Mouse (Mus musculus): ENCODE measurements around the gene B3galt4.
"Not testable (repeated sequence)": the region's sequence is repeated elsewhere in the genome, so short reads cannot be mapped to it uniquely, and the experiment has no call there.

Gene B3galt4

DNA sequence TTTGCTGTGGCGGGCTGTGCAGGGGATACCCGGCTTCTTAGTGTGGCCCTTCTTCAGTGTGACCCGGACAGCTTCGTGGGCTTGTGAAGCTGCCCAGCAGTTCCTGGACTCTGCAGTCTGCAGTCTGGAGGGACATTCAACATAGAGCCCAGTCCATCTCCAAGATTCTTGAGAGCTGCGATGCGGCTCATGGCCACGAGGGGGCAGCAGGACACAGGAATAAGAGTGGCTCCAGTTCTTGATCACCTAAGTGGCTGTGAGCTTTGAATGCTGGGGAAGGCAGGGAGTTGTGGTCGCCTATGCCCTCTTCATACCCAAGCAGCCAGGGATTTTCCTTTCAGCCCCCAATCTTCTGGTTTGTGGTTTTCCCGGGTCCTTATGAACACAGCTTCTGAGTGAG lies 17.2 kb upstream of the B3galt4 start:
- peak; percentile 73 for DNase-seq (ENCODE audit: low read depth)

DNA sequence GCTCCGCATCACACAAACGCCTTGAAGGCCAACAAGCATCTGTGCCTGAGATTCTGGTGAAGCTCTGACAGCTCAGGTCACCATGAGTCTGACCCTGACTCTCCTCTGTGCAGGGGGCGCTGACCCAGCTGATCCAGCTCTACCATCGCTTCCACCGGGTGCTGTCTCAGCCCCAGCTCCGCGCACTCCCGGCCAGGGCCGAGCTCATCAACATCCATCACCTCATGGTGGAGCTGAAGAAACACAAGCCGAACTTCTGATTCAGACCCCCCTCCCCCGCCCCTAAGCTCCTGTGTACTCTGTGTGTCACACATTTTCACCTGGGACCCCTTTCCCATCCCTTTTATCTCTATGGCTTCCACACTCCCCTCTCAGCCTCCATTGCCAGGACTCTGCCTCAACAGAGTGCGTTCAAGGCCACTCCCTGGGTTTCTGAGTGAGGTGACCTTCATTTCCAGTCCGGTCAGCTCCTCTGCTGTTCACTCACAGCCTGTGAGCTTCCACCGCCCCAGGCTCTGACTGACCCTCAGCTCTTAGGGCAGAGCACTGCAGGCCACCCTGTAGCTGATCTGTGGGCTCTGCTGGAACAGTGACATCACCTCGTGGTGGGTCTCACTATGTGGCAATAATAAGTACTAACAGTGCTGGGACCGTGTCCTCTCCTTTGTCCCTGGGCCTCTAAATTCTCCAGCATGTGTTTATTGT lies 14.7 kb upstream of the B3galt4 start:
- DNase-seq (ENCODE audit: low read depth): no peak

GRCm38 (mm10) chr17:33965082-33965845 lies 14.0 kb upstream of the B3galt4 start:
- DNase-seq (ENCODE audit: low read depth): no peak

GRCm38 (mm10) chr17:33962876-33963275 lies 11.6 kb upstream of the B3galt4 start:
- DNase-seq (ENCODE audit: low read depth): no peak

- DNase-seq (ENCODE audit: low read depth): no peak
Observed at GRCm38 (mm10) chr17:33959948-33960347, 8.7 kb upstream of the B3galt4 start.

GRCm38 (mm10) chr17:33959135-33959534 lies 7.8 kb upstream of the B3galt4 start:
- DNase-seq (ENCODE audit: low read depth): no peak

DNA sequence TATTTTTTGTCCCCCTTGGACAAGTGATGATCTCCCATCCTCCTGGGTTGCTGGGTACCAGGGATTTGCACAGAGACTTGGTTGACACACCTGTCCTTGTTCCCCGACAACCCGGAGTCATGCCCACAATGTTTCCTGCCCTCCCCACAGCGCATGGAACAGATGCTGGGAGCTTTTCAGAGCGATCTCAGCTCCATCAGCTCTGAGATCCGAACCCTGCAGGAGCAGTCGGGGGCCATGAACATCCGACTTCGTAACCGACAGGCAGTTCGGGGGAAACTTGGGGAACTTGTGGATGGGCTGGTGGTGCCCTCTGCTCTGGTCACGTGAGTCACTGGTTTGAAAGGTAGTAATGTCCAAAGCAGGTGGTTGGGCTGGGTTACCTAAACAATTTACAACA lies 7.2 kb upstream of the B3galt4 start:
- no peak for DNase-seq (ENCODE audit: low read depth)

DNA sequence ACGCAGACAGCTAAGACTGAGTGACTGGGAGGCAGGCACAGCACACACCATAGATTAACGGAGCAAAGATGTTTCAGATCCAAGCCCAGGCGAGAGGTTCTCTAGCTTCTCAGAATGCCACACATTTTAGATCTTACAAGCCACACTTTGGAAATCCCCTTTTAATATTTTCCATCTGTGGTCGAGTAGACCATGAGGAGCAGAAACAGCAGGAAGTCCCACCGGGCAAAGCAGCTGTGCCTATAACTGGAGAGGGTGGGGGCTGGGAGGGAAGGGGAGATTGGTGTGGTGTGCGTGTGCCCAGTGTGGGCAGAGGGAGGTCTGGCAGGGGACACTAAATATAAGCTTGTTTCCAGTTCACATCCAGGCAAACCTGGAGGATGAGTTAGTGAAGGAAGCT lies 6.2 kb upstream of the B3galt4 start:
- DNase-seq (ENCODE audit: low read depth): no peak

- DNase-seq (ENCODE audit: low read depth): no peak
Observed at GRCm38 (mm10) chr17:33956336-33956735, 5.0 kb upstream of the B3galt4 start.

DNA sequence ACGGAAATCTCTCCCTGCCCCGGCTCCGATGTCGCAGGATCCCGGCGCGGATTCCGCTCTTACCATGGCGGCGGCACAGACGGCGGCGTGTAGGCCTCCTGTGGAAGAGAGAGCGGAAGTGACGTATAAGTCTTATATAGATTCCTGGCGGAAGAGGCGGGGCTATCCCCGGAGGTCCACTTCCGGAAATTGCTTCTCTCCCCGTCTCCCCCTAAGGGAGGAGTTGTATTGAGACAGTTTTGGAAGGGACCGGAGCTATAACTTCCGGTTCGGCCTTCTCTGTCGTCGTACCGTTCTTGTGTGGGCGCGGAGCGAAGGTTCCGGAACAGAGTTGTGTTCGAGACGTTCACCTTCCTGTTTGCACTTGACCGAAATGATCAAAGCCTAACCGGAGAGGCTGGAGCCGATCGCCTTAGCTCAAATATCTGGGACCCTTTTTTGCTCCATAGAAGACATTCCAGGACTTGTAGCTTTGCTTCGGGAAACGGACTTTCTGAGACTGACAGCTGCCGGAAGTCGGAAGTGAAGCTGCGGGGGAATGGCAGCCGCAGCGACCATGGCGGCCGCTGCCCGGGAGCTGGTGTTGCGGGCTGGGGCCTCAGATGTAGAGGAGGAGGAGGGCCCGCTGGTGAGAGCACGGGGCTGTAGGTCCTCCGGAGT lies 4.4 kb upstream of the B3galt4 start, which contains the start of the genes Vps52 and Rps18:
TSS of gene Vps52 (plus strand) at position 258 of the 660 bp plus-strand sequence.
TSS of gene Rps18 (minus strand) at position 447 of the 660 bp plus-strand sequence.
- peak; percentile 88 for DNase-seq (ENCODE audit: low read depth)

- no peak for DNase-seq (ENCODE audit: low read depth)
Observed at GRCm38 (mm10) chr17:33954646-33955554, 3.6 kb upstream of the B3galt4 start.

DNA sequence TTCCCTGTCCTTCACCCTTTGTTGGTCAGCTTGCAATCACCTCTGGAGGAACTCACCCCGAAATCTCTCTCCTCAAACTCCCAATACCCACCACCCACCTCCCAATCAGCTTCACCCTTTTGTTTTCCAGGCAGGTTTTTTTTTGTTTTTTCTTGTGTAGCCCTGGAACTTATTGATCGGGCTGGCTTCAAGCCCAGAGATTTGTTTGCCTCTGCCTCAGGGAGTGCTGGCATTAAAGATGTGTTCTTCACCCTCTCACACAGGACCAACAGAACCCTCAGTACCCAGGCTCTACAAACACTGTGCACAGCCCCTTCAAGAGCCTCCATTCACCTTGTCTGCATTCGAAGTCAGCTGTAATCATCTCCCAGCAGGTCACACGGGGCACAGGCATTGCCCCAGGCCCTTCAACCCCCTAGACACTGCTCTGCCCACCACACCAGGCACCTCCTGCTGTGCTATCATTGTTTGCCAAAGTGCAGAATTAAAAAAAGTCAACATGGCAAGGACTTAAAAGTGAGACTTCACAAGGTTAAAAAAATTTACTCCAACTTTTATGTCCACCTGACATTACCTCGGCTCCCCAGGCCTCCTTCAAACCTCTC lies 2.8 kb upstream of the B3galt4 start:
- no peak for DNase-seq (ENCODE audit: low read depth)

DNA sequence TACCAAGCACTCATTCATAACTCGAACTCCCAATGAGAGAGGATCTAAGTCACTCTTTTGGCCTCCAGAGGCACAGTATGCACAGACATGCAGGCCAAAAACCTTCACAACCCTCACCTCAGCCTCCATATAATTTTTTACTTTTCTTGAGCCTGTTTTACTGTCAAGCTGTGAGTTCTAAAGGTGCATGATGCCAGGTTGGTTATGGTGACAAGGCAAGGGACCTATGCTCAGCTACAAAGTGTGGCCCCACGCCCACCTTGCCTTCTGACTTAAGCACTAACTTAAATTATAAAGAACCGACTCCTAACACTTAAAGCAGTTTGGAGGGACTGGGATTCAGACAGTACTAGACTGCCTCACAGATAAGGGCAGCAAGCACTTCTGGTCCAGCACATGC lies 2.0 kb upstream of the B3galt4 start:
- DNase-seq (ENCODE audit: low read depth): no peak

GRCm38 (mm10) chr17:33952879-33953278 lies 1.6 kb upstream of the B3galt4 start:
- DNase-seq (ENCODE audit: low read depth): no peak

GRCm38 (mm10) chr17:33952015-33952414 lies 727 bp upstream of the B3galt4 start:
- not testable (repeated sequence) for DNase-seq (ENCODE audit: low read depth)

DNA sequence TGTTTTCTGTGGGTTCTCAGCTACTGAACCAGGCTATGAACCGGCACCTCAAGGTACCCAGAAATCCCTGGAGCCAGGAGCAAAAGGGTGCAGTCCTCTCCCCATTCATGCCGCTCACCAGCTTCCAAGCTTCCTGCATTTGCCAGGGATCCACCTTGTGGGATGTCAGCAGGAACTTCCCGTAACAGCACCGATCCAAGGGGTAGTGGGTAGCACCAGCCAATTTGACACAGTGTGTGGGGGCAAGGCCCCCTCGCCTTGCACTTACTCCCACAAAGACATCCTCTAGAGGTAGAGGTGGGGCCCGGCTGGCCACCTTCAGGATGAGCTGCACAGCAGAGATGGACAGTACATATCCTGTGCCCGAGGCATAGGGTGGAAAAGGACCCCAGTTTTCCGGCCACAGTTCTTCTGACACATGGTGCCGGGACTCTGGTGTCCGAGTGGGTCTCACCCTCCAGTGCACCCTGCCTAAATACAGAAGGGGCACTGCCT lies 1.1 kb downstream of the B3galt4 start:
- no peak for DNase-seq (ENCODE audit: low read depth)

GRCm38 (mm10) chr17:33948905-33949537 lies 2.3 kb downstream of the B3galt4 start:
- DNase-seq (ENCODE audit: low read depth): no peak

- DNase-seq (ENCODE audit: low read depth): no peak
Observed at GRCm38 (mm10) chr17:33948090-33948904, 3.0 kb downstream of the B3galt4 start.

DNA sequence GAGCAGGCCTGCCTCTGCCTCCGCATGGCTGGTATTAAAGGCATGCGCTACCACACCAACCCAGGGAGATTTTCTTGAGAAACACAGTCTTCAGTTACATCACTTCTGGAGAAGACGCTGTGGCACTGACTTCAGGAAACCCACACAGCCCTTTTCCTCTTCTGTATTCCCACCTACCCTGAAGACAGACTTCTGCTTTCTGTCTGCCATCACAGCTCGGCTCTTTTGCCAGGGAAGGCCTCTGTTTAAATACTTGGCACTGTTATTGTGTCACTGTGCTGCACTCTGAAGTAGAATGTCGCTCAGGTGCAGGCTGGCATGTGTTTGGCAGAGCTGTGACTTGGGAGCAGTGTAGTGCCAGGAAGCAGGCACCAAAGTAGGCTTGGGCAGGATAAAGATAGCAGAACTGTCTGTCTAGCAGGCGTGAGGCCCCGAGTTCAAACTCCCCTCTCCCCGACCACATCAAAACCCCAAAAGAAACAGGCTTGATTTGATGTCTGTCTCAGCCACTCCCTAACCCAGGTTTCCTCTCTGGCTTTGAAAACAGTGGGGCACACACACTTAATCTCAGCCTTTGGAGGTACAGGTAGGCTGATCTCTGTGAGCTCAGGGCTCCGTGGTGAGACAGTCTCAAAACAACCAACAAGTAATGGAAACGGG lies 3.7 kb downstream of the B3galt4 start:
- DNase-seq (ENCODE audit: low read depth): no peak
